Mouse (Mus musculus) limb, embryonic 10.5 days (tissue): ENCODE data around the gene Slc9b2. TPM values are rescaled to one million over a fixed set of nuclear protein-coding genes. Genes with fewer than 3 reads are reported as not detected.
A peak's percentile ranks its signal among the peaks of the same experiment; 100 is the strongest.

ENCODE experiments used
- DNase-seq: peaks from one replicate; pipeline ENCODE4 v3.0.0-alpha.2; 2017; ENCODE audit warnings: low spot score
- H3K27ac ChIP-seq: fragments of 300-500 bp; sonication (generic); 2 replicates; pipeline ENCODE4 v1.5.1; 2016; ENCODE audit warnings: mild to moderate bottlenecking
- H3K27me3 ChIP-seq: fragments of 300-500 bp; sonication (generic); 2 replicates; pipeline ENCODE4 v1.6.1; 2016; ENCODE audit warnings: low read depth, mild to moderate bottlenecking; ENCODE audit not compliant: poor library complexity, severe bottlenecking
- H3K36me3 ChIP-seq: fragments of 300-500 bp; sonication (generic); 2 replicates; pipeline ENCODE4 v1.6.1; 2016; ENCODE audit warnings: mild to moderate bottlenecking, moderate library complexity
- H3K4me1 ChIP-seq: fragments of 300-500 bp; sonication (generic); 2 replicates; pipeline ENCODE4 v1.6.1; 2016
- H3K4me3 ChIP-seq: fragments of 300-500 bp; sonication (generic); 2 replicates; pipeline ENCODE4 v1.5.1; 2016; ENCODE audit warnings: mild to moderate bottlenecking, moderate library complexity
- H3K9me3 ChIP-seq: fragments of 300-500 bp; sonication (generic); replicated peaks from 2 replicates; pipeline ENCODE4 v1.6.1; 2016; ENCODE audit warnings: mild to moderate bottlenecking
- WGBS: fragments of 180-500 bp; shearing (Covaris S2); methylation state at CpG from one replicate; pipeline ENCODE4 v1.1.7; 2016; 5-methylcytosine and 5-hydroxymethylcytosine counted together
- polyA plus RNA-seq: library from polyadenylated mRNA; unstranded; fragments of >200 nt; fragmentation: Nextera tagmentation; extraction: Ambion mirVana; gene quantifications from 2 replicates; pipeline ENCODE4 v1.2.1, GENCODE M21; 2016

Gene Slc9b2
- polyA plus RNA-seq: 3.9 and 4.1 TPM in 2 replicates

DNA sequence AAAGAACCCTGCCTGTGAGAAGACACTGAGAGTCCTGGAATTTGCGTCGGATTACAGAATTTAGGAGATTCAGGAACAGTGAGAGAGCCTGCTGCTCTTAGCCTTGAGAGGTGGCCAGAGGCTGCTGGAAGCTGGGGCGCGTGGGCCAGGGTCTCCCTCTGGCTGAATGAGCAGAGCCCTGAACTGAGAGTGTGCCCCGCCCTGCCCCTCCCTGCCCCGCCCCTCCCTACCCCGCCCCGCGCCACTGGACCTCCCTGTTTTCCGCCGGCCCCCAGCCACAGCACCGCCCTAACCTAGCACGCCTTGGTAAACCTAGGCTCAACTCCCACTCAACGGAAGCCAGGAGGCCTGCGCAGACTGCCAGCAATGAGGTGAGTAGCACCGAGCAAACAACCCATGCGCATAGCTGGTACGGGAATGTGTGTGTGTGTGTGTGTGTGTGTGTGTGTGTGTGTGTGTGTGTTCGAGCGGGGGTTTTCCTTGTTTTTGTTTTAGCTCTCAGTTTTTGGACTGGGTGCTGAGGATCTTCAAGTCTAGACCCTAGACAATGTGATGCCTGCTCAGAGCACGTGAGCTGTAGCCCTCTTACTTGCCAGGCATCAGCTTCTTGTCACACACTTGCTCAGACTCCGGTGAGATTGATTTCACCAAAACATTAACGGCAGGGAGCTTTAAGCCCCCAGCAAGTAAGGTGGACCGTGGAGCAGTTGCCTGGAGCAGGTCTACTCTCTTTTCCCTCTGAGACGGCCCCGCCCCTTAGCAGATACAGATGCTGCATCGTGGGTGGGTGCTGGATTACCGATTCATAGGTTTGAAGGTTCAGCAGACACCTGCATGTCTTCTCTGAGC, at the start of gene Slc9b2:
Slc9b2 (plus strand) TSS at position 290 of the 849 bp plus-strand sequence.
- Histone ChIP-seq H3K4me3 (peak within 1 kb of the TSS; percentile 48), H3K27ac (peak within 1 kb of the TSS; percentile 63), H3K36me3 (no peaks in the 10 kb centered on the region), H3K27me3 (no peaks in the 10 kb centered on the region), H3K4me1 (peaks cover 31% of the 10 kb centered on the region), H3K9me3 (no peaks in the 10 kb centered on the region)
- peak; percentile 74 for DNase-seq
- 11% methylated on average over 28 of the region's 28 CpGs for WGBS

DNA sequence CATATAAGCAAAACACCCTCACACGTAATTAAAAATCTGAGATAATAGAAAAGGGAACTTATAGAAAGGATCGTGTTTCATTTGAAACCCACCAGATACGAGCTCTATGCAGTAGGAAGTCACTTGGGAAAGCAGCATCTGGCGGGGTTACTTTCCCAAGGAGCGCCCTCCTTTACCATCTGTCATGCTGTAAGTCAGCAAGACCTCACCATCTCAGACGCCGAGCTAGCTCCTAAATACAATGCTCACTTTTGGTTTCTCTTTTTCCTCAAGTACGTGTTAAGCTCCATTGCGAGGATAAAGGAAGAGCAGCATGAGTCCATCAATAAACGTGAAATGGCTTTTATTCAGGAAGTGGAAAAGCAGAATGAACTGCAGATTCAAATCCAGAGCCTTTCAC, 48.6 kb upstream of the Slc9b2 start:
- WGBS: 92% methylated on average over 10 of the region's 10 CpGs
- no peak overlapping the region for H3K4me3 ChIP-seq
- peaks cover 99% of the 10 kb centered on the region for H3K36me3 ChIP-seq
- H3K4me1 ChIP-seq: no peaks in the 10 kb centered on the region
- DNase-seq: no peak
- no peaks in the 10 kb centered on the region for H3K9me3 ChIP-seq
- no peaks in the 10 kb centered on the region for H3K27me3 ChIP-seq
- no peak overlapping the region for H3K27ac ChIP-seq

DNA sequence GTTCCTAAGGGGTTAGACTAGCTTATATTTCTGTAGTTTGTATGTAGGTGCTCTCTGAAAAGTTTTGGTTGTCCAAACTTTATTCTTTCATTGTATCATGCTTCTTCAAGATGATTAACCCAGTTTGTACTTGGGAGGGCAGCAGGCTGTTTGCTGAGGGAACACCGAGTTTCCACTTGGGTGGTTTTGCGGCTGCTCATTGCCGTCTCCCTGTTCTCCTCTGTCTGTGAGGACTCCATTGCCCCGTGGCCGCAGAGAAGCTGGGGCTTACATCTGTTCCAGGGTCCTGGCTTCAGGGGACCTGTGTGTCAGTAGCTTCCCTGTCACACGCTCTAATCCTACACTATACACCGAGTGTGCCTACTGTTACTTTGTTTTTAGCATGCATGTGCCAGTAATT, 47.3 kb upstream of the Slc9b2 start:
- Histone ChIP-seq H3K27ac (no peak overlapping the region), H3K27me3 (no peaks in the 10 kb centered on the region), H3K4me3 (no peak overlapping the region), H3K9me3 (no peaks in the 10 kb centered on the region), H3K4me1 (no peaks in the 10 kb centered on the region), H3K36me3 (peaks cover 100% of the 10 kb centered on the region)
- no peak for DNase-seq
- WGBS: 92% methylated on average over 7 of the region's 7 CpGs

DNA sequence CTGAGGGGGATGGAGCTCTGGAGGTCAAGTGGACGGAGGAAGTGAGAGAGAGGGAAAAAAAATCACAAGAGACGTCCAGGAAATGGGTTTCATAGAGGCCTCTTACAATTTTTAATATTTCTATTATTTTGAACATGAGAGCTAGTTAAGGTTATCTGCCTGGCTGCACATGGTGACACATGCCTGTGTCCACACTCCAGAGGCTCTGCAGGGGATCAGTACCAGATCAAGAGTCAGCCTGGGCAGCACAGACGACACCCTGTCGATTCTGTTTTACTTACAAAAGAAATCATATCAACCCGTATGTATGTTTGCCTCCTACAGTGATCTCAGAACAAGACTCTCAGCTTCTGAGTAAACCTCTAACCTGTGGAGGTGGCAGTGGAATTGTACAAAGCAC, 38.9 kb upstream of the Slc9b2 start:
- H3K36me3 ChIP-seq: peaks cover 100% of the 10 kb centered on the region
- H3K9me3 ChIP-seq: no peaks in the 10 kb centered on the region
- 93% methylated on average over 5 of the region's 5 CpGs for WGBS
- DNase-seq: no peak
- H3K4me3 ChIP-seq: no peak overlapping the region
- no peaks in the 10 kb centered on the region for H3K27me3 ChIP-seq
- no peaks in the 10 kb centered on the region for H3K4me1 ChIP-seq
- H3K27ac ChIP-seq: no peak overlapping the region

DNA sequence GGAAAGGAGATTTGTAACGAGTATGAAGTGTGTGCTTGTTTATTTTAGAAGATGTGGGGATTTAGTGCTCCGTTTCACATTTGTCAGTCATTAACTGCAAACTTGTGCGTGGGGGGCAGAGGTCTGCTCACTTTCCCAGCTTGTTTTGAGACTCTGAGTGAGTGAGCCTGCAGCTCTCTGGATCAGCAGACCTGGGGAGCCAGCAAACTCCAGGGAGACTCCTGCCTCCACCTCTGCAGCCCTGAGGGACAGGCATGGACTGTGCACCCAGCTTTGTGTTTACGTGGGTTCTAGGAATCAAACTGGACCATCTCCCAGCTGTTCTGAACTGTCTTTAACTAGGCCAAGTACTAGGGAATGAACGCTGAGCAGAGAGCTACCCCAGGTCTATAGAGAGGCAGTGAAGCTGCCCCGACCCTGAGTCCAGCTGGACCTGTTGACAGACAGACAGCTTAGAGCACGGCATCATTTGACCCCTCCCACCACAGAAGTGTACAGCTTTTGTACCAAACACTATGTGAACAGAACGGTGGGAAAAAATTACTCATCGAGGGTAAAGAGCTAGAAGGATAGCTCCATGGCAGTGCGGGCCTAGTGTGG, 38.0 kb upstream of the Slc9b2 start:
- no peak for DNase-seq
- no peak overlapping the region for H3K4me3 ChIP-seq
- no peak overlapping the region for H3K27ac ChIP-seq
- peaks cover 95% of the 10 kb centered on the region for H3K36me3 ChIP-seq
- no peaks in the 10 kb centered on the region for H3K9me3 ChIP-seq
- no peaks in the 10 kb centered on the region for H3K27me3 ChIP-seq
- 94% methylated on average over 10 of the region's 10 CpGs for WGBS
- no peaks in the 10 kb centered on the region for H3K4me1 ChIP-seq

DNA sequence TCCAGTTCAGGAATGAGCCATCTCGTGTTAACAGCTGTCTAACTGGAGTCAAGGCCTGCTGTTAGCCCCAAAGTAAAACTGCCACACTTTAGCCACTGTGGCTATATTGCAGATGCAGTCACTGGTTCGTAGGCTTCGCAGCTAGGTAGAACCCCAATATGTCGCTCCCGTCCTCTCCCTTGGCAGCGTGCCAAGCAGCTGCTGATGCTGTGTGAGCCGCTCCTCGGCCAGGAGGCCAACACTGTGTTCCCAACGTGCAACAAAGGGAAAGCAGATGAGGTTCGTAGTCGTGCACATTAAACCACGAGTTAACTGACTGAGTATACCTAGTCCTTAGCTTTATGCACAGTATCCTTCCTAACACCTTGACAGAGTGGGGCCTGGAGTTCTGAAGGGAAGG, 34.9 kb upstream of the Slc9b2 start:
- Histone ChIP-seq H3K36me3 (peaks cover 67% of the 10 kb centered on the region), H3K27ac (no peak overlapping the region), H3K4me1 (no peaks in the 10 kb centered on the region), H3K4me3 (no peak overlapping the region), H3K27me3 (no peaks in the 10 kb centered on the region), H3K9me3 (no peaks in the 10 kb centered on the region)
- no peak for DNase-seq
- WGBS: 92% methylated on average over 12 of the region's 12 CpGs

DNA sequence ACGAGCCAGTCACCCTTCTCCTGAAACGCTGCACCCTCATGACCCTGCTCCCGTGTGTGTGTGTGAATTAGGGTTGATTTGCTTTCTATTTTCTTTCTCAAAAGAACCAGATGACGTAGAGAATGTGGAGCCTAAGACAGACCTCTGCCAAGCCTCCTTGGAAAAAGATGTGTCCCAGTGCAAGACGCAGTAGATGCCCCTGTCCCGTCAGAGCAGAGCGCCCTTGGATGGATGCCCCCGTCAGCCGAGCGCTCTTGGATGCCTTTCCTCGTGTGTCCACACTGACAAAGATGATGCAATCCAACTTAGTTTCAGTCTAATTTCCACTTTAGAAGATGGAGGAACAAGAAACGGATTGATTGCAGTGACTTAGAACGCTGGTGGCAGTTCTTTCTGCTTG, 34.5 kb upstream of the Slc9b2 start:
- Histone ChIP-seq H3K4me3 (no peak overlapping the region), H3K27ac (no peak overlapping the region), H3K4me1 (no peaks in the 10 kb centered on the region), H3K27me3 (no peaks in the 10 kb centered on the region), H3K9me3 (no peaks in the 10 kb centered on the region), H3K36me3 (peaks cover 63% of the 10 kb centered on the region)
- WGBS: 95% methylated on average over 13 of the region's 13 CpGs
- no peak for DNase-seq

DNA sequence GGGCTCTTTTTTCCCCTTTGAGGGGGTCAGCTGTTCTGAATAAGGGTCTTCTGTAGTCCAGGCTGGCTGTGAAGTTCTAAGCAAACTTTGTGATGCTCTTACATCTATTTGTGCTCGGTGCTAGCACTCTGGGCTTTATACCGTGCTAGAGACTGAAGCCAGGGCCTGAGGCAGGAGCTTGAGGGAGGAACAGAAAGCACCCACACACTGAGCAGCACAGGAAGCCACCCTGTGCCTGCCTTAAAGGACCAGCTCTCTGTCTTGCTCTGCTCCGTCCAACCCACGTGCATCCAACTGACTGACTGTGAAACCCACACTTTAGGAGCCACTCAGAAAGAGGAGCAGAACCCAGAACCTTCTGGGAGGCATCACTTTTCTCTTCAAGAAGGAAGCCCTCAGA, 27.3 kb upstream of the Slc9b2 start:
- Histone ChIP-seq H3K36me3 (no peaks in the 10 kb centered on the region), H3K4me1 (peaks cover 5% of the 10 kb centered on the region; the same call in 1 of the 2 replicates), H3K27me3 (no peaks in the 10 kb centered on the region), H3K27ac (peak overlapping the region; percentile 90), H3K9me3 (no peaks in the 10 kb centered on the region), H3K4me3 (no peak overlapping the region)
- 85% methylated on average over 4 of the region's 4 CpGs for WGBS
- DNase-seq: no peak

DNA sequence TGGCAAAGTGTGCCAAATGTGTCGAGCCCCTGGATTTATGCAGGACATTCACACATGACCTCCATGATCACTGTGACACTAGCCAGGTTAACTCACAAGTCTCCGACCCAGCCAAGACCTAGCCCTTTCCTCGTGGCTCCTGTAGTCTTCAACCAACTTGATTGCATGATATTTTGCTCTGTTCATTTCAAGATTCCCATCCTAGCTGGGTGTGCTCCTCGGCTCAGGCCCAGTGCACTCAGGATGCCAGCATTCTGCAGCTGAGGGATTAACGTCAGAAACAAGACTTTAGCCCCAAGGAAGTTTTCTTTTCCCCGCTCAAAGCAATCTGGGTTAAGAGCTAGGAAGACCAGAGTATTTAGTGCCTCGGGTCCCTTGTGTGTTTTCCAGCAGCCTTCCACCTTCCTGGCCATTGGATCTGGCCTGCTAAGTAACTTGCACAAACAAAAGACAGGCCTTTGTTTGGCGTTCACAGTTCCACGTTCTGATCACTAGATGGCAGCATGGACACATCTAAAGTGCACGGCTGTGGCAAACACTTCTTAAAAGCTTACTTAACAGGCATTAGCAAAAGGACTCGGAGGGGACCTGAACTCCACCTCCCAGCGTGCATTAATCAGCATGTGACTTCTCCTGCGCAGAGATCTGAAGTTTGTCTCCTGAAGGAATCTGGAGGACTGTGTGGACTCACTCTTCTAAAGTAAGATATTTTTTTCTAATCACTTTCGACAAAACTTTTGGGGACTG, 26.7 kb upstream of the Slc9b2 start, which contains the start of gene Bdh2:
Bdh2 (plus strand) TSS at position 553 of the 747 bp plus-strand sequence.
- H3K4me3 ChIP-seq: 0 out of 2 replicates have a peak within 1 kb of the TSS, but pooled peaks have one; percentile 15

DNA sequence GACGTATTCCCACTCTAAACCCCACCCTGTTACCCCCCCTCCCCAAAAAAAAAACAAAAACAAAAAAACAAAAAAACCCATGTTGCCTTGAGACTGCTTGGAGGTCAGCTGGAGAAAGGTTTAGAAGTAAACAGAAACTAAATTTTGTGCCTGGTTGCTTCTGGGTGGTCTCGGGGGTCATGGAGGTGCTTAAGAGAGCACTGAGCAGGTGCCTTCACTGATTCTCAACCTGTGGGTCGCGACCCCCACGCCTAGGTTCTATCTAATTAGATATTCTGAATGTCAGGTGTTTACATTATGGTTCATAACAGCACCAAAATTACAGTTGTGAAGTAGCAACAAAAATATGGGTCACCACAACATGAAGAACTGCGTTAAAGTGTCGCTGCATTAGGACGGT, 25.8 kb upstream of the Slc9b2 start:
- H3K27ac ChIP-seq: no peak overlapping the region
- no peaks in the 10 kb centered on the region for H3K36me3 ChIP-seq
- no peak for DNase-seq
- no peaks in the 10 kb centered on the region for H3K9me3 ChIP-seq
- 84% methylated on average over 8 of the region's 8 CpGs for WGBS
- H3K4me1 ChIP-seq: peaks cover 5% of the 10 kb centered on the region; the same call in 1 of the 2 replicates
- H3K27me3 ChIP-seq: no peaks in the 10 kb centered on the region
- no peak overlapping the region for H3K4me3 ChIP-seq

More for the DNA sequence above, 26.7 kb upstream of the Slc9b2 start, which contains the start of gene Bdh2:
- WGBS: 28% methylated on average over 14 of the region's 14 CpGs
- Histone ChIP-seq H3K27me3 (no peaks in the 10 kb centered on the region), H3K4me1 (peaks cover 5% of the 10 kb centered on the region; the same call in 1 of the 2 replicates), H3K36me3 (no peaks in the 10 kb centered on the region), H3K9me3 (no peaks in the 10 kb centered on the region), H3K27ac (peak within 1 kb of the TSS; percentile 90)
- DNase-seq: peak; percentile 80

DNA sequence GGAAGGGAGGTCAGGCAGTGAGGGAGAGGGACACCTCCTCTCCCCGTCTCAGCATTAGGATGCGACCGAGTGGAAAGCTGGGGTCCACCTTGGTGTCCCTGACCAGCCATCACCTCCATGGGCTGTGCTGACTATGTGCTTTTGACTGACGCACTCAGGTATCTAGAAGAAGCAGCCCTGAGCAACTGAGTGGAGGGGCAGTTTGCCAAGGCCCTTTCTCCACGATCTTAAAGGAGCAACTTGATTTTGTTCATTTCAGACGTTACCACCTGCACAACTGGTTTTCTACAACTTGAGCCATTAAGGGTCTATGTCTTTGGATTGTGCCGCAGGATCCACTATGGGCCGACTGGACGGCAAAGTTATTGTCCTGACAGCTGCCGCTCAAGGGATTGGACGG, 22.2 kb upstream of the Slc9b2 start:
- H3K27me3 ChIP-seq: no peaks in the 10 kb centered on the region
- H3K27ac ChIP-seq: no peak overlapping the region
- H3K9me3 ChIP-seq: no peaks in the 10 kb centered on the region
- WGBS: 88% methylated on average over 11 of the region's 11 CpGs
- H3K4me3 ChIP-seq: no peak overlapping the region
- no peaks in the 10 kb centered on the region for H3K36me3 ChIP-seq
- H3K4me1 ChIP-seq: peaks cover 5% of the 10 kb centered on the region; the same call in 1 of the 2 replicates
- DNase-seq: no peak

DNA sequence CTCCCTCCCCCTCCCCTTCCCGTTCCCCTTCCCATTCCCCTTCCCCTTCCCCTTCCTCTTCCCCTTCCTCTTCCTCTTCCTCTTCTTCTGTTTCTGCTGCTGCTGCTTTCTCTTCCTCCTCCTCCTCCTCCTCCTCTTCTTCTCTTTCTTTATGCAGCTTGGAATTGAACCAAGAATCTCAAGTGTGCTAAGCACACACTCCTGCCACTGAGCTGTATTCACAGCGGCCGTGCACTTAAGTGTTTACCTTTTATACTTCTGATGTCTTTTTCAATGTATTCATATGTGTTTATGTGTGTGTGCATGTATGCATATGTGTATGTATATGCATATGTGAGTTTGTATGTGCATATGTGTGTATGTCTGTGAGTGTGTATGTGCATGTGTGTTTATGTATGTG, 21.7 kb upstream of the Slc9b2 start:
- 80% methylated on average over 3 of the region's 3 CpGs for WGBS
- no peaks in the 10 kb centered on the region for H3K36me3 ChIP-seq
- no peak for DNase-seq
- no peak overlapping the region for H3K27ac ChIP-seq
- no peaks in the 10 kb centered on the region for H3K9me3 ChIP-seq
- H3K4me1 ChIP-seq: peaks cover 2% of the 10 kb centered on the region; the same call in 1 of the 2 replicates
- no peak overlapping the region for H3K4me3 ChIP-seq
- H3K27me3 ChIP-seq: no peaks in the 10 kb centered on the region
